Mouse (Mus musculus) urinary bladder, postnatal 14 days (tissue): ENCODE measurements at regions not wholly inside any gene's neighbourhood (a gene's known extent, or its start where the extent isn't known, plus 50 kb on each side); places are given as distances from the start of the nearest gene placed in this dataset.
A peak's percentile ranks its signal among the peaks of the same experiment; 100 is the strongest.
"Not testable (repeated sequence)": the region's sequence is repeated elsewhere in the genome, so short reads cannot be mapped to it uniquely, and the experiment has no call there.

ENCODE experiments used
- DNase-seq: peaks from one replicate; pipeline ENCODE4 v3.0.0; 2021; ENCODE audit warnings: low spot score

- DNase-seq: no peak
Observed at GRCm38 (mm10) chr6:37692758-37693157, 162.8 kb downstream of the Akr1d1 start.

- no peak for DNase-seq
Observed at GRCm38 (mm10) chr6:37696074-37696473, 166.1 kb downstream of the Akr1d1 start.

GRCm38 (mm10) chr6:37703946-37704345, 166.7 kb upstream of the Trim24 start:
- DNase-seq: no peak

- DNase-seq: no peak
Observed at GRCm38 (mm10) chr6:37705733-37706145, 164.9 kb upstream of the Trim24 start.

GRCm38 (mm10) chr6:37707671-37708070, 162.9 kb upstream of the Trim24 start:
- DNase-seq: not testable (repeated sequence)

- DNase-seq: no peak
Observed at GRCm38 (mm10) chr6:37711766-37712165, 158.8 kb upstream of the Trim24 start.

GRCm38 (mm10) chr6:37713411-37713810, 157.2 kb upstream of the Trim24 start:
- no peak for DNase-seq

GRCm38 (mm10) chr6:37714223-37714928, 156.2 kb upstream of the Trim24 start:
- no peak for DNase-seq

GRCm38 (mm10) chr6:37721736-37722135, 148.9 kb upstream of the Trim24 start:
- no peak for DNase-seq

GRCm38 (mm10) chr6:37723337-37723736, 147.3 kb upstream of the Trim24 start:
- DNase-seq: peak; percentile 33

- DNase-seq: no peak
Observed at GRCm38 (mm10) chr6:37724240-37724639, 146.4 kb upstream of the Trim24 start.

- DNase-seq: no peak
Observed at GRCm38 (mm10) chr6:37728621-37729020, 142.0 kb upstream of the Trim24 start.

- DNase-seq: no peak
Observed at GRCm38 (mm10) chr6:37729165-37729564, 141.4 kb upstream of the Trim24 start.

- no peak for DNase-seq
Observed at GRCm38 (mm10) chr6:37730500-37731239, 139.9 kb upstream of the Trim24 start.

- peak; percentile 81 for DNase-seq
Observed at GRCm38 (mm10) chr6:37732385-37732784, 138.2 kb upstream of the Trim24 start.

GRCm38 (mm10) chr6:37735288-37735961, 135.2 kb upstream of the Trim24 start:
- DNase-seq: no peak

GRCm38 (mm10) chr6:37735962-37736297, 134.7 kb upstream of the Trim24 start:
- DNase-seq: no peak

GRCm38 (mm10) chr6:37740982-37741889, 129.4 kb upstream of the Trim24 start:
- DNase-seq: peak; percentile 66

- DNase-seq: not testable (repeated sequence)
Observed at GRCm38 (mm10) chr6:37741916-37742315, 128.7 kb upstream of the Trim24 start.

GRCm38 (mm10) chr6:37744679-37745078, 125.9 kb upstream of the Trim24 start:
- DNase-seq: peak; percentile 27

- peak; percentile 44 for DNase-seq
Observed at GRCm38 (mm10) chr6:37745393-37746100, 125.1 kb upstream of the Trim24 start.
